Mouse (Mus musculus) layer of hippocampus, postnatal 25 days (tissue): ENCODE measurements at regions not wholly inside any gene's neighbourhood (a gene's known extent, or its start where the extent isn't known, plus 50 kb on each side); places are given as distances from the start of the nearest gene placed in this dataset.

Experiments
- DNase-seq, 2 experiments: peaks; one replicate each; pipeline ENCODE4 v3.0.0; 2022; ENCODE audit warnings: mixed read lengths in 2 of 2, low spot score in 1 of 2; ENCODE audit errors: extremely low spot score in 1 of 2
- microRNA-seq, 2 experiments: library from miRNA; unstranded; fragments of <30 nt; microRNA quantifications; one replicate each; pipeline ENCODE4 v1.2.0; 2021

DNA sequence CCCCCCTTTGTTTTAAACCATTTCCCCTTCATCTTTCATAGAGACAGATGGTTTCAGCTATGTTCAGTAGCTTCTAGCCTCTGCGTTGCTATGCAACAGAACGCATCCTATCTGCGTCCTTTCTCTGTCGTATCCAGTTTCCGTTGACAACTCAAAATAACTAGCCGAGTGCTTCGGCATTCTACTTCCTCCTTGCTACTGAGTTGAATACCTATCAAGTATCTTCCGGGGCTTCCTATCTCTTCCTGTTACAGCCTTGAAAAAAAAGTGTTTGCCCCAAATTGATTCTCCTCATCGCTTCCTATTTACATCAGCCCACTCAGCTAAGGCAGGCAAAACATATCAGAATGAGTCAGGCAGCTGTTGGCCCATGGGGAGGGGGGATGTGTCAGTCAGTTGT, 114.5 kb upstream of the Nr5a2 start:
- peak; percentile 17 for DNase-seq

DNA sequence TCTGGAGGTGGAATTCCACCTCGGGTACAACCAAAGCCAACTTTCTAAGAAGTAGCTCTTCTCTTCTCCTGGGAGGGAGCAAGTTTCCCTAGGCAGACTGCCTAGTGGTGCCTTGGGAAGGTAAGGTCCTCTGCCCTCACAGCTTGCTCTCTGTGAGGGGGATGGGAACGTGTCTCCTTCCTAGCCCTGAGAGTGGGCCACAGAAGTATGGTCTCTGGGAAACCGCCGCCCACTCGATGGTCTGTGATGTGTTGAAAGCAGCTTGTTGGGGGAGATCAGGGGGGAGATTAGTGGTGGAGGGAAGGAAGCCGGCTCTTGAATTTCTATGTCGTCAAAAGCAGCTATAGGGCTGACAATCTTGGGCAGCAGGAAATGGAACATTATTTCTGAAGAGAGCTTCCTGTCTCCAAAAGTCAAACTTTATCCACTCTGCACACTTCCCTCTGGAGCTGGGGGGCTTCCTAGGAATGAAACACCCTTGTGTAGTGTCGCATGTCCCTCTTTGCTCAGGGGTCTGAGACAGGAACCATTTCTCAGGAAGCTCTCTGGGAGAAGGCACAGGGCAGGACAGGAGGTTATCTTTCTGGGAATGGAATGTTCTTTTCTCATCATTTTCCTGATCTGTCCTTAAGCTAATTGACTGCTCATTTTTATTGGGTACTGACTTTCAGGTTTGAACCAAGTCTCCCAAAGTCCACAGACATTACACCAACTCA, 113.8 kb upstream of the Nr5a2 start:
- no peak for DNase-seq

DNA sequence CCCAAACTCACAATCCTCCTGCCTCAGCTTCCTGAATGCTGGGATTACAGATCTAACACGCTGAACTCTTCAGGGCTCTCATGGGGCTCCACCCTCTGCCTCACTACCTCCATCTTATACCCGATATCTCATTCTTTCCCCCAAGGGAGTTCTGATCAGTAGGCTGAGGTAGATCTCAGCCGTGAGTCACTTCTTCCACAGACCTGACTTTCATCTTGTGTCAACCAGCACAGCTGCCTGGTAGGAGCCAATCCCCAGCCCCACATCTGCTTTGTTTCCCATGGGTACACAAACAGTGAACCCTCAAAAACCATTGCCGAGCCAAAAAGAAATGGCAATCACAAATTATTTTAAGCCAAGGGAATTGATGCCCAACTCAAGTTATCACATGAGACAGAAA, 100.7 kb upstream of the Nr5a2 start:
- DNase-seq = no peak

DNA sequence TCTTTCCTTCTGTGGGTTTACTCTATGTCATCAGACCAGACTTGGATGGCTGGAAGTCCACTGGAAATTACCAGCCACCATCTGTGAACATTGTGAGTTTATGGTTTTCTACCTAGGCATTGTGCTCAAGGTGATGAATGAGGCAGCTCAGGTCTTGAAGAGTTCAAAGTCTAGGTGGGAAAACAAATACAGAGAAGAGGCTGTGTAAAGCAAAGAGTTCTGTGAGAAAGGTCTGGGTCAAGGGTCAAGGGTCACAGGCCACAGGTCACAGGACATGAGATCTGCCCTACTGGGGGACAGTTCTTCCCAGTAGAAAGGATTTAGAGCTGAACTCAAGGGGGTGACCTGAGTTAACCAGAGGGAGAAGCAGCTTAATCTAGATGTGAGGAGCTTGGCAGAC, 92.9 kb upstream of the Nr5a2 start:
- no peak for DNase-seq

- DNase-seq = no peak
These were observed 91.3 kb upstream of the Nr5a2 start for GRCm38 (mm10) chr1:137051515-137051914.

DNA sequence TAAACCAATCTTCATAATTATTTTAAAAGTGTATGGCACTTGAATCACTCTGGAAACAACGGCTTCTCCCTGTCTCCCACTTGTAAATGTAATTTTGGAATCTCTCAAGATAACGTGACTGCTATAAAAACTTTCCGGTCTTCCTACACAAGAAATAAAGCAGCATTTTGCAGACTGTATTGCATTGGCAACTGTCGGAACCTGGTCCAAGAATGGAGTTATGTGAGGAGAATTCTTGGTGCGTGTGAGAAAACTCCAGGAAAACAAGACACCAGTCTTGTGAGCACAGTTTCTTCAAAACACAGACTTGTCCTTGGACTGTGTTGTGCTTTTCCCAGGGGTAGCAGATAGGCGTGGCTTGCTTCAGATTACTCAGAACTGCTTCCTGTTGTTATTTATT, 83.8 kb upstream of the Nr5a2 start:
- DNase-seq = no peak

GRCm38 (mm10) chr1:137042414-137043010, 82.3 kb upstream of the Nr5a2 start:
- DNase-seq = no peak

- no peak for DNase-seq
These were observed 80.7 kb upstream of the Nr5a2 start for GRCm38 (mm10) chr1:137040898-137041297.

DNA sequence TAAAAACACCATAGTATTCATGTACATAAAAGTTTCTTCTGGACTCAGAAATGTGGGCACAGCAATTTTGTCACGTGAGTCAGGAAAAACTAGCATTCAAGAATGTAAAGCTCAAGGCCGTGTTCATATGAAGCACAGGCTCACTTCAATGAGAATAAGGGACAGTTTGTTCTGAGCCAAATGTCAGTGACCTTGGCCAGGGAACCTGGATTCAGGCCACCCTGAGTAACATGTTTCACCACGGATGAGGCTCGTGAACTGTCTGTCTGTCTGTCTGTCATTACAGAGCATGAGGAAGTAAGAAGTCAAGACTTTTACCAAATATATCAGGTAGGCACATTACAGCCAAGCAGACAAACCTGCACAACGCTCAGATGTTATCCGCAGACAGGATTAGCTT, 74.3 kb upstream of the Nr5a2 start:
- DNase-seq = no peak

- DNase-seq = no peak
These were observed 73.4 kb upstream of the Nr5a2 start for GRCm38 (mm10) chr1:137033679-137034078.

GRCm38 (mm10) chr1:137023706-137024105, 63.5 kb upstream of the Nr5a2 start:
- no peak for DNase-seq

GRCm38 (mm10) chr1:137020528-137020927, 60.3 kb upstream of the Nr5a2 start:
- DNase-seq = no peak

GRCm38 (mm10) chr1:137017642-137018041, 57.4 kb upstream of the Nr5a2 start:
- DNase-seq = no peak

DNA sequence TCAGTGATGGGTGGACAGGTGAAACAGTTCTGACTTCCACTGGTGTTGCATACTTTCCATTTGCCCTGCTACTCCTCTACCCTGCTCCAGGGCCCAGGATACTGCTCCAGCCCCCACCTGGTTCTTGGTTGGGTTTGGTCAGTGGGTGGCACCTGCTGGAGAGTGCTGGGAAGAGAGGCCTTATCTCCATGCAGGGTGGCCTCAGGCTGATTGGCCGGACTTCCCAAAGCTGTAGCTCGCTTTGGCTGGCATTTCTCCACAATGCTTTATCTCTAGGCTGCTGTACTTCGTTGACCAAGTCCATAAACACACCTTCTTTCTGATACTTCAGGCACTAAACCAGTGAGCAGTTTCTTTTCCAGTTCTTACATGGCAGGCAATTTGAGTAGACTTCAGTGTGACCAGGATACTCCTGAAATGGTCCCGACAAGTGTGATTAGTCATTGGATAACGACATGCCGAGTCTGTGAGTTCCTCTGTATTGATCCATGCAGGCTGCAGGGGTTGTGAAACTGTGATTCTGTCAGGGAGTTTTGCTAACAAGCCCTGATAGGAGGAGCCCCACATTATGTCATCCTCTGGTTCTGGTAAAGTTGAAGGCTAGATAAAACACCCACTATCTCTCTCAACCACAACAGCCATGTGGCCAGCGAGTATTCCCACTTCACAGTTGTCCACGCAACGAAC, 50.1 kb upstream of the Nr5a2 start:
- DNase-seq = no peak

Small RNA genes in the stretch of these regions (microRNA-seq; reads per million reads assigned to microRNA genes)
- gene Mir181a-1 (475 to 552 reads per million in 2 experiments), gene Mir181b-1 (20.4 to 20.7 reads per million in 2 experiments)
